ENCODE assay signal across 24 mouse cellular contexts in the genomic region with DNA sequence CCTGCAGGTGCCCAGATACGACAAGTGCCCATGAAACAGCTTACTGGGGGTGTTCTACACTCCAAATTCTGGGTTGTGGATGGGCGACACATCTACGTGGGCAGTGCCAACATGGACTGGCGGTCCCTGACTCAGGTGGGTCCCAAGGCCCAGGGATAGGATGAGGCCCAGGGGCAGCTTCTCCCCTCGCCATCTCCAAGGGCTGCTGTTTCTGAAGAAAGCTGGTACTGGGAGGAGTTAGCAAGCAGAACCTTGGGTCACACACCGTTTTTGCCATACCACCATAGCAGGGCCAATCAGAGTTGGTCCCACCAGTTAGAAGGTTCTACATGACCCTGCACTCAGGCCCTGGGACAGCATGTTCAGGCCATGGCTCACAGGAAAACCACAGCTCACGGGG. TPM values are rescaled to one million over a fixed set of nuclear protein-coding genes. Genes with fewer than 3 reads are reported as not detected.
"Had no signal": no experiment of that assay in that cellular context is flagged by ENCODE, and none has a peak within 500 bp of the region (broad histone marks: within the 10 kb centered on the region; RNA-seq: fewer than 3 reads in every experiment).

No protein-coding gene starts in this region.

- H3K4me1 ChIP-seq: limb, embryonic 13.5 days; liver, embryonic 12.5 days; lung, embryonic 15.5 days; midbrain, embryonic 13.5 days had no signal

- H3K27ac ChIP-seq: kidney, postnatal 0 days; layer of hippocampus, adult 2 months; limb, embryonic 10.5 days; limb, embryonic 13.5 days; liver, embryonic 12.5 days; liver, embryonic 15.5 days; lung, embryonic 15.5 days; midbrain, embryonic 10.5 days; midbrain, embryonic 13.5 days; stomach, postnatal 0 days had no signal

- ATAC-seq: liver, embryonic 12.5 days; midbrain, embryonic 13.5 days; midbrain, embryonic 16.5 days had no signal

- H3K27me3 ChIP-seq: limb, embryonic 13.5 days; liver, embryonic 15.5 days; lung, embryonic 15.5 days; midbrain, embryonic 13.5 days had no signal

- H3K4me2 ChIP-seq: limb, embryonic 13.5 days; liver, embryonic 12.5 days; liver, embryonic 15.5 days; lung, embryonic 15.5 days; midbrain, embryonic 13.5 days had no signal

- H3K9ac ChIP-seq: limb, embryonic 13.5 days; liver, embryonic 12.5 days; liver, embryonic 15.5 days; lung, embryonic 15.5 days; midbrain, embryonic 13.5 days had no signal

- H3K9me3 ChIP-seq: limb, embryonic 10.5 days; limb, embryonic 13.5 days; liver, embryonic 12.5 days; liver, embryonic 15.5 days; lung, embryonic 15.5 days; megakaryocyte, embryonic 14.5 days; midbrain, embryonic 10.5 days; midbrain, embryonic 13.5 days had no signal

- H3K4me3 ChIP-seq: layer of hippocampus, adult 2 months; limb, embryonic 10.5 days; limb, embryonic 13.5 days; liver, embryonic 12.5 days; liver, embryonic 15.5 days; lung, embryonic 15.5 days; megakaryocyte, embryonic 14.5 days; midbrain, embryonic 10.5 days; midbrain, embryonic 13.5 days; myocyte had no signal

- H3K36me3 ChIP-seq: limb, embryonic 10.5 days; limb, embryonic 13.5 days; liver, embryonic 12.5 days; liver, embryonic 15.5 days; lung, embryonic 15.5 days; midbrain, embryonic 10.5 days; midbrain, embryonic 13.5 days had no signal

- DNase-seq: kidney, adult 2 months; layer of hippocampus, adult 9-11 months; liver; lung, postnatal 10 days; lung, postnatal 36 days; right cerebral cortex, adult 18-20 months; right cerebral cortex, postnatal 14 days; right cerebral cortex, postnatal 4 days; thymus, adult 18-20 months; thymus, postnatal 14 days had no signal

RNA-seq across cellular contexts. Expression of a gene that starts 43.7 kb away (rescaled TPM):
- total RNA-seq: monocyte, adult 5-6 weeks had no signal

RNA-seq across cellular contexts. Expression of a gene that starts 44.7 kb away (rescaled TPM):
- total RNA-seq: monocyte, adult 5-6 weeks had no signal
